22 mouse cellular contexts compared by ENCODE assay signal in genomic region chr4:35259006-35259405, GRCm38 (mm10). TPM values are rescaled to one million over a fixed set of nuclear protein-coding genes. Genes with fewer than 3 reads are reported as not detected.
A peak's percentile ranks its signal among the peaks of the same experiment; 100 is the strongest.
DNase-seq lines count a peak whose midpoint lies in the region; ATAC-seq and TF ChIP-seq lines count a peak whose summit lies in the region.
"Had no signal": no experiment of that assay in that cellular context is flagged by ENCODE, and none has a peak within 500 bp of the region (broad histone marks: within the 10 kb centered on the region; RNA-seq: fewer than 3 reads in every experiment).

No protein-coding gene starts in this region.

- peak; percentile 54 for ATAC-seq in G1E (ENCODE audit: extremely low read depth, insufficient number of reproducible peaks, low FRiP score, poor library complexity, severe bottlenecking)
- ATAC-seq in liver, embryonic 12.5 days = peak; percentile 40; the same call in 1 of the 2 replicates
- no peak for ATAC-seq in liver, postnatal 0 days
- ATAC-seq in midbrain, embryonic 16.5 days = no peak
- ATAC-seq: CD4-positive, CD25-positive, alpha-beta regulatory T cell, adult 4 months; forebrain, embryonic 16.5 days; hindbrain, embryonic 16.5 days; inflammation-experienced regulatory T-cells, adult 6 months had no signal

- H3K4me2 ChIP-seq in liver, embryonic 12.5 days = no peak overlapping the region
- no peak overlapping the region for H3K4me2 ChIP-seq in liver, postnatal 0 days (ENCODE audit: low read depth, low read length)
- H3K4me2 ChIP-seq in midbrain, embryonic 16.5 days (ENCODE audit: low read length) = no peak overlapping the region
- H3K4me2 ChIP-seq: embryonic facial prominence, embryonic 13.5 days; forebrain, embryonic 12.5 days; heart, embryonic 13.5 days; hindbrain, embryonic 12.5 days had no signal

- 19% methylated on average over 9 of the region's 9 CpGs for WGBS in liver, embryonic 12.5 days (ENCODE audit: insufficient replicate concordance)
- whole genome bisulfite sequencing in liver, postnatal 0 days (ENCODE audit: insufficient replicate concordance) = 28% methylated on average over 9 of the region's 9 CpGs
- WGBS in midbrain, embryonic 16.5 days = 75% methylated on average over 9 of the region's 9 CpGs
- WGBS in cerebellum, adult 2 months = 78% methylated on average over 9 of the region's 9 CpGs

- no peak for TF ChIP-seq CTCF in G1E (IDR thresholded peaks at IDR 0.05; ENCODE audit: low read depth, low read length)
- no peak for TF ChIP-seq CTCF in liver, postnatal 0 days (IDR thresholded peaks at IDR 0.05; ENCODE audit: low read depth)
- no peak for TF ChIP-seq CTCF in cerebellum, adult 2 months (IDR thresholded peaks at IDR 0.05; ENCODE audit: borderline replicate concordance, insufficient read depth, low read depth, low read length)

- no peaks in the 10 kb centered on the region for H3K36me3 ChIP-seq in G1E (replicated peaks)
- no peaks in the 10 kb centered on the region for H3K36me3 ChIP-seq in liver, embryonic 12.5 days
- no peaks in the 10 kb centered on the region for H3K36me3 ChIP-seq in liver, postnatal 0 days (replicated peaks; ENCODE audit: insufficient read depth, low read length)
- H3K36me3 ChIP-seq in midbrain, embryonic 16.5 days (ENCODE audit: control insufficient read depth, insufficient read depth, low read length) = no peaks in the 10 kb centered on the region
- H3K36me3 ChIP-seq: embryonic facial prominence, embryonic 13.5 days; forebrain, embryonic 12.5 days; heart, embryonic 13.5 days; hindbrain, embryonic 12.5 days had no signal

- H3K9ac ChIP-seq in liver, embryonic 12.5 days = no peak overlapping the region
- H3K9ac ChIP-seq in liver, postnatal 0 days (replicated peaks) = no peak overlapping the region
- no peak overlapping the region for H3K9ac ChIP-seq in midbrain, embryonic 16.5 days (ENCODE audit: low read depth, low read length)
- H3K9ac ChIP-seq: embryonic facial prominence, embryonic 13.5 days; forebrain, embryonic 12.5 days; heart, embryonic 13.5 days; hindbrain, embryonic 12.5 days had no signal

- TF ChIP-seq POLR2A in cerebellum, adult 2 months (IDR thresholded peaks at IDR 0.05; ENCODE audit: borderline replicate concordance, insufficient read depth, low read length) = no peak

- H3K4me1 ChIP-seq in G1E (ENCODE audit: insufficient read depth, low read depth, low read length) = no peaks in the 10 kb centered on the region
- H3K4me1 ChIP-seq in liver, embryonic 12.5 days = peaks cover 7% of the 10 kb centered on the region
- no peaks in the 10 kb centered on the region for H3K4me1 ChIP-seq in liver, postnatal 0 days (ENCODE audit: insufficient read depth)
- H3K4me1 ChIP-seq in midbrain, embryonic 16.5 days (ENCODE audit: control insufficient read depth, insufficient read depth, low read length) = no peaks in the 10 kb centered on the region
- H3K4me1 ChIP-seq in cerebellum, adult 2 months (ENCODE audit: control insufficient read depth, insufficient read depth, low read length) = no peaks in the 10 kb centered on the region
- H3K4me1 ChIP-seq: embryonic facial prominence, embryonic 13.5 days; forebrain, embryonic 12.5 days; heart, embryonic 13.5 days; hindbrain, embryonic 12.5 days had no signal

- H3K27ac ChIP-seq in liver, embryonic 12.5 days = no peak overlapping the region
- no peak overlapping the region for H3K27ac ChIP-seq in liver, postnatal 0 days (ENCODE audit: low read depth)
- H3K27ac ChIP-seq in midbrain, embryonic 16.5 days (ENCODE audit: low read length) = no peak overlapping the region
- no peak overlapping the region for H3K27ac ChIP-seq in cerebellum, adult 2 months (ENCODE audit: insufficient read depth, low read length)
- H3K27ac ChIP-seq: embryonic facial prominence, embryonic 13.5 days; forebrain, embryonic 12.5 days; heart, embryonic 13.5 days; hindbrain, embryonic 12.5 days had no signal

- H3K9me3 ChIP-seq in G1E (replicated peaks) = no peaks in the 10 kb centered on the region
- no peaks in the 10 kb centered on the region for H3K9me3 ChIP-seq in liver, embryonic 12.5 days (replicated peaks)
- no peaks in the 10 kb centered on the region for H3K9me3 ChIP-seq in liver, postnatal 0 days (ENCODE audit: low read length)
- no peaks in the 10 kb centered on the region for H3K9me3 ChIP-seq in midbrain, embryonic 16.5 days (replicated peaks; ENCODE audit: control insufficient read depth, low read length, poor library complexity, severe bottlenecking)
- H3K9me3 ChIP-seq: embryonic facial prominence, embryonic 13.5 days; forebrain, embryonic 12.5 days; heart, embryonic 13.5 days; hindbrain, embryonic 12.5 days had no signal

- no peaks in the 10 kb centered on the region for H3K27me3 ChIP-seq in G1E (ENCODE audit: insufficient read depth, low read length)
- no peaks in the 10 kb centered on the region for H3K27me3 ChIP-seq in liver, embryonic 12.5 days (replicated peaks)
- no peaks in the 10 kb centered on the region for H3K27me3 ChIP-seq in liver, postnatal 0 days (ENCODE audit: insufficient read depth, low read length)
- H3K27me3 ChIP-seq in midbrain, embryonic 16.5 days (ENCODE audit: control insufficient read depth, insufficient read depth, low read depth, low read length) = no peaks in the 10 kb centered on the region
- H3K27me3 ChIP-seq in cerebellum, adult 2 months (ENCODE audit: control insufficient read depth, insufficient read depth, low read length) = no peaks in the 10 kb centered on the region
- H3K27me3 ChIP-seq: embryonic facial prominence, embryonic 13.5 days; forebrain, embryonic 12.5 days; heart, embryonic 13.5 days; hindbrain, embryonic 12.5 days had no signal

- peak; percentile 42; the same call in 1 of the 2 replicates for TF ChIP-seq EP300 in liver, postnatal 0 days (IDR thresholded peaks at IDR 0.05; ENCODE audit: low read depth)

- no peak overlapping the region for H3K4me3 ChIP-seq in G1E (ENCODE audit: low read depth, low read length)
- no peak overlapping the region for H3K4me3 ChIP-seq in liver, embryonic 12.5 days
- no peak overlapping the region for H3K4me3 ChIP-seq in liver, postnatal 0 days (ENCODE audit: low read depth, low read length)
- no peak overlapping the region for H3K4me3 ChIP-seq in midbrain, embryonic 16.5 days (ENCODE audit: low read depth, low read length)
- no peak overlapping the region for H3K4me3 ChIP-seq in cerebellum, adult 2 months (replicated peaks; ENCODE audit: insufficient read depth, low read depth, low read length)
- H3K4me3 ChIP-seq: embryonic facial prominence, embryonic 13.5 days; forebrain, embryonic 12.5 days; heart, embryonic 13.5 days; hindbrain, embryonic 12.5 days had no signal

- DNase-seq in G1E (ENCODE audit: low spot score) (no peak), MEL-GATA-1-ER (ENCODE audit: extremely low read depth, low read depth) (peak; percentile 56)
- no peak for DNase-seq in liver, postnatal 0 days
- DNase-seq in cerebellum, postnatal 25 days = no peak
- no peak for DNase-seq in adrenal gland, adult 2 months
- DNase-seq in cerebellum, adult 2 months = no peak
- DNase-seq: adrenal gland, postnatal 10 days; B cell, adult 2 months; cerebellum, adult 11-12 months; cerebellum, postnatal 10 days; gastrocnemius, postnatal 14 days; heart, postnatal 36 days had no signal

RNA-seq across cellular contexts. Expression of gene C9orf72, which starts 33.0 kb away (rescaled TPM):
- total RNA-seq in G1E (2014; fragmentation: Nextera tagmentation) (17.4 and 21.7 TPM in 2 replicates), G1E (2017) (13.6 and 17.5 TPM in 2 replicates)
- 0.10 and 0.18 TPM in 2 replicates for polyA plus RNA-seq in G1E (2012)
- polyA plus RNA-seq in liver, embryonic 12.5 days (2016; fragmentation: Nextera tagmentation; extraction: Ambion mirVana) = 3.4 and 4.8 TPM in 2 replicates
- 4.8 and 5.8 TPM in 2 replicates for polyA plus RNA-seq in liver, postnatal 0 days (2015; fragmentation: Nextera tagmentation; extraction: Ambion mirVana)
- 10 to 100 TPM; 16.1 to 23.6 TPM for total RNA-seq in adrenal gland, adult 2 months (2021)
- 2.3 and 2.9 TPM in 2 replicates for polyA plus RNA-seq in adrenal gland, adult 2 months (2012; rRNA removed)
- 48.0 and 55.5 TPM in 2 replicates for polyA plus RNA-seq in midbrain, embryonic 16.5 days (2015; fragmentation: Nextera tagmentation; extraction: Ambion mirVana)
- 34.7 and 35.8 TPM in 2 replicates for polyA plus RNA-seq in cerebellum, adult 2 months (2012; rRNA removed)

Comparison
In these comparisons a context has a peak if more than half of its experiments do, and no peak if none do; other contexts are left out.
1. ATAC-seq: peak in G1E (single experiment) and liver, embryonic 12.5 days (single experiment); none in liver, postnatal 0 days (single experiment) and midbrain, embryonic 16.5 days (single experiment).